Mouse (Mus musculus) frontal cortex, postnatal 36 days (tissue): Measurements from ENCODE around the gene Timm50.
A peak's percentile ranks its signal among the peaks of the same experiment; 100 is the strongest.

ENCODE experiments used
- DNase-seq, 2 experiments: peaks; one replicate each; pipeline ENCODE4 v3.0.0; 2022; ENCODE audit warnings: low spot score in 2 of 2

Gene Timm50

DNA sequence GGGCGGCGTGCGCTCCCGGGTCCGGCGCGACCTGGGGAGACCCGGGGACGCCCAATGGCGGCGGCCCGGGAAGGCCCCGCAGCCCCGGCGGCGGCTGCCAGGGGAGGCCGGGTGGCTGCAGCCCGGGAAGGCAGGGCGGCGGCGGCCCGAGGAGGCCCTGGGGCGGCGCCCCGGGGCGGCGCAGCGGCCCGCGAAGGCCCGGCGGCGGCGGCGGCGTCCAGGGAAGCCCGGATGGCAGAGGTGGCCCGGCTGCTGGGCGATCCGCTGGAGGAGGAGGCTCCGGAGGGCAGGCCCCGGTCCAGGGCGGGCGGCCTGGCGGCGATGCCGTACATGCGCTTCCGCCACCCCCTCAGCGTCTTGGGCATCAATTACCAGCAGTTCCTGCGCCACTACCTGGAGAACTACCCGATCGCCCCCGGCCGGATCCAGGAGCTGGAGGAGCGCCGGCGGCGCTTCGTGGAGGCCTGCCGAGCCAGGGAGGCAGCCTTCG, 43.8 kb downstream of the Timm50 start:
- peak; percentile 57 to 63 for DNase-seq

DNA sequence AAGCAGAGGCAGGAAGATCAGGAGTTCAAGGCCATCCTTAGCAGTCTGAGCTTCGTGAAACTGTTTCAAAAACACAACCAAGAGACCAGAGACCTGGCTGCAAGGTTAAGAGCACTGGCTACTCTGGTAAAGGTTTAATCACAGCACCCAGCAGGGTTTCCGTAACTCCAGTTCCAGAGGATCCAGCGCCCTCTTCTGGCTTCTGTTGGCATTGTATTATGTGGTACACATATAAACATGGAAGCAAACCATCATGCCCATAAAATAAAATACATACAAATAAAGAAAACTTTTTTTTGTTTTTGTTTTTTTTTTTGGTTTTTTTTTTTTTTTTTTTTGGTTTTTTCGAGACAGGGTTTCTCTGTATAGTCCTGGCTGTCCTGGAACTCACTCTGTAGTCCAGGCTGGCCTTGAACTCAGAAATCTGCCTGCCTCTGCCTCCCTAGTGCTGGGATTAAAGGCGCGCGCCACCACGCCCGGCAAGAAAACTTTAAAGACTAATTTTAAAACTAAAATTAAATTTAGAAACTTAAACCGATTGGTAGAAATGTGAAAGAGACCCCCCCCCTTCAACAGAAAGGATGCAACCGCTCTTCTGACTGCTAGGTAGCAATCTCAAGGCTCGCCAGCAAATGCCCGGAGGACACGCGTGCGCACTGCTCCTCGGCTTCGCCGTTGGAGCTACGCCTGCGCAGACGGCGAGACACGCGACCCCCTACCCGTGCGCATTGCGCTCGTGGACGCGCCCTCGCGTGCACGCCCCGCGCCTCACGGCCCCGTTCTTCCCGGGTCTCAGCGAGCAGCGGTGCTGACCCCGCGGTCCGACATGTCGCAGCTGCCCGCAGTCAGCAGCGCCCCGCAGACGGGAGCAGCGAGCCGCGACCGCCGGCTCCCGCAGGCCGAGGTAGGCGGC, 44.5 kb downstream of the Timm50 start, which contains the start of gene Eid2:
Gene Eid2 (plus strand): TSS at position 753 of the 913 bp plus-strand sequence.
- peak; percentile 92 to 94 for DNase-seq

DNA sequence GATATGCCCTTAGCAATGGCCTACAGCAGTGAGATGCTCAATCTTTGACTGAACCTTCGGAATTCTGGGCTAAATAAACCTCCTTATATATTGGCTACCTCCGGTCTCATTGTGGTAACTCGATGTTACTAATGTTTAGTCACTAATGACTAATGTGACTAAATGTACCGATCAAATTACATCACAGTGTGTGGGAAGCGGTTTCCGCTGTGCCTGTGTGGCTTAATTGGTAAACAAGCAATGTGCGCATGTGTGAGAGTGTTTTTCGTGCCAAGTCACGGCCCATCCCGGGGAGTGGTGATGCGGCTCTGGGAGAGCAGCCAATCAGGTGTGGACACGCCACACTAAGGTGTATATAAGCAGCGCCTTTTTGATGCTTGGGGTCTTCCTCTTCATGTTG, 46.5 kb downstream of the Timm50 start:
- DNase-seq: no peak

DNA sequence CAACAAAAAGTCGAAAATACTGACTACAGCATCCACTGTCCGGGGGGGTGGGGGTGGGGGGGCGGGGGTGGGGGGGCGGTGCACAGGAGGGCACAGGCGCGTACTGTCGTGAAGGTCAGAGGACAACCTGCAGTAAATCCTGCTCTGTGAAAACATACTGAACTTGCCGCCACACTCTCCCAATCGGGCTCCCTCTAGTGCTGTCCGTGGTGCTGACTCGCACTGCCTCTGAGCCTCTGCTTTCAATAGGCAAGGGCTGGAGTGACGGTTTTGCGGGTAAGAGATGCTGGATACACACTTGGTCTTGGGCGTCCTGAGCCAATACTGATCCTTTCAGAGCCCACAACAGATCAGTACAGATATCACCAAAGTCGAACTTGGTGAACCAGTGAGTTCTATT, 48.1 kb downstream of the Timm50 start:
- DNase-seq: no peak

DNA sequence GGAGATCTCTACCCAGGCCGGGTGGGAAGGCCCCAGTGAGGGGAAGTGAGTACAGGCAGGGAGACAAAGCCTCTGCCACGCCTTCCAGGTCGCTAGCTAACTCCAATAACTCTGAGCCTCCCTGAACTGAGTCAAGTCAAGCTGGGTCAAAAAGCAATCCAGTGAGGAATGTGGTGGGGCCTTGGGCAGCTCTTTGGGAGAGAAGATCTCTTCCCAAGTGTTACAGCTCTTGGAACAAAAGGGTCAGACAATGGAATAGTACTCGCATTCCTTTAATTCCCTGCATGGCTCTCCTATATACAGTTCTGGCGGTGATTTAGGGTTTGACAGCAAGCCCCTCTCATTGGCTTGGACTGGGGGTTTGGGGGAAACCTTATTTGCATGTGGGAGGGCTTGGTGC, 49.0 kb downstream of the Timm50 start:
- no peak for DNase-seq
